Mouse (Mus musculus): ENCODE results near the gene Pga5.

GRCm38 (mm10) chr19:10691660-10692059, 13.8 kb upstream of the Pga5 start:
- TF ChIP-seq CTCF (IDR thresholded peaks at IDR 0.05; ENCODE audit: extremely low read depth, insufficient read depth, insufficient read length, insufficient replicate concordance): no peak
- no peak for TF ChIP-seq POLR2A (IDR thresholded peaks at IDR 0.05; ENCODE audit: low read depth, low read length)

Data from spleen, adult 2 months (tissue).